Mouse (Mus musculus) liver, embryonic 14 days (tissue): ENCODE data around the gene Rd3l. TPM values are rescaled to one million over a fixed set of nuclear protein-coding genes. Genes with fewer than 3 reads are reported as not detected.

Experiments
- polyA plus RNA-seq: library from polyadenylated mRNA; depleted of rRNA; stranded (reverse); fragments of >200 nt; gene quantifications from 2 replicates; pipeline ENCODE4 v1.2.3, GENCODE M21; 2012; rRNA removed

The Rd3l gene
- not detected in 2 replicates for polyA plus RNA-seq

DNA sequence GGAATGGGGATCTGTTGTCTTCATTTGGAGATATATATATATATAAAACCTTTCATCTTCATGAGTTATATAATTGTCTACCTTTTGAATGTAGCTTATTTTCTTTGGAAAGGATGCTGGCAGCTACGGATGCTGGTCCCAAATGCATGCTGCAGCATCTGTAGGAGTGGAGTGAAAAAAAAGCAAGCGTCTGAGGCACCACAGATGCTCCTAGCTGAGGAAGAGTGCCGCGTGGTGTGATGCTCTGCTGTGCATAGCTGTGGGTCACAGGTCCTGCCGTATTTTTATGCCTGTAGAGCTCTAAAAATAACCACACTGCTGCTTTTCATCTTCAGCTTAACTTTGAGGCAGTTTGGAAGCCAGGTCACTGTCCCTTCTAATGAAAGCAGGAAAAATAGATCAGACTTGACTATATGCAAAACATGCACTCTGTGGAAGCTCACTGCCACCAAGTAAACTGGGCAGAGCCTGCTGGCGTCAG lies at the start of gene Rd3l:
Gene Rd3l, minus strand, starts transcription at position 431 of the 481 bp plus-strand sequence.

DNA sequence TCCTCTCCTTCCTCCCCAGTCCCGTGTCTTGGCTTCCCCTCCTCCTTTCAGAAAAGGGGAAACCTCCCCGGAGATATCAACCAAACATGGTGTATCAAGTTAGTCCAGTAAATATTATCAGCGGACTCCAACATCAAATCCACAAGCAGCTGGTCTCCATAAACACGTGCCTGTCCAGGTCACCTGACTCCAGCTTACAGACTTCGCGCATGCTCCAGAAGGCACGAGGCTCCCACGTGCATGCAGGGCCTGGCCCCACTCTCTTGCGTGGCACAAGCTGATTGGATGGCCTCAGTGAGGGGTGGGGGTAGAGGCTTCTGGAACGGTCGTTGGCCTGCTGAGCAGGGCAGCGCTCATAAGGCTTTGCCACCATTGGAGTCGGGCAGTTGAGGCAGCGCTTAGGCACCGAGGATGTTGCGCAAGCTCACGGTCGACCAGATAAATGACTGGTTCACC lies 9.9 kb downstream of the Rd3l start, which contains the start of gene Tdrd9:
Gene Tdrd9, plus strand, starts transcription at position 329 of the 456 bp plus-strand sequence.

DNA sequence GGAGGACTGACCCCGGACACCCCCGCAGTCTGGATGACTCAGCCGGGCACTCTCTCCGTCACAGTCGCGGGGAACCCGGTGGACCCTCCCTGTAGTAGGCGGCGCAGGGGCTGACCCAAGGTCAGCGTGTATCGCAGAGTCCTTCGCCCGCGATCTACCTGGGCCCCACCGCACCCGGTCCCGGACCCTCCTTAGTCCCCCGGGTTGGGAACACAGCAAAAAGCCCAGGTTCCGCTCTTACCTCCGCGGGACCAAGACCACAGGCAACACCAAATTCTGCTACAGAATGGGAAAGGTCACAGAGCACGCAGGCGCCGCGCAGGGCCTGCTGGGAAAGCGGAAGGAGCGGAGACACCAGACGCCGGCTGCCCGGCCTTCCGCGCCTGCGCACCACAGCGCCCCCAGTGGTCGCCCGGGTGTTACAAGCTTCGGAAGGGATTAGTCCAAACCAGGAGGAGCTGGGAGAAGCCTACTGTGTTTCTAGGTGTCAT lies 14.4 kb downstream of the Rd3l start, which contains the start of gene Atp5mpl:
Gene Atp5mpl, minus strand, starts transcription at position 295 of the 491 bp plus-strand sequence.

Other genes starting within 250 kb of the Rd3l start
- 16.7 and 18.6 TPM in 2 replicates for gene Klc1, start 222.5 kb downstream of the Rd3l start, polyA plus RNA-seq
- 10.5 and 10.7 TPM in 2 replicates for gene Xrcc3, start 167.4 kb downstream of the Rd3l start, polyA plus RNA-seq
- 35.2 and 41.7 TPM in 2 replicates for gene Zfyve21, start 167.1 kb downstream of the Rd3l start, polyA plus RNA-seq
- gene Ppp1r13b, start 73.2 kb downstream of the Rd3l start, polyA plus RNA-seq, result 2.2 and 2.8 TPM in 2 replicates
- gene Atp5mpl, start 14.3 kb downstream of the Rd3l start, polyA plus RNA-seq, result 173 and 206 TPM in 2 replicates
- gene Tdrd9, start 9.8 kb downstream of the Rd3l start, polyA plus RNA-seq, result 0.03 and 0.10 TPM in 2 replicates
- 0.05 and 0.07 TPM in 2 replicates for gene Aspg, start 125.4 kb upstream of the Rd3l start, polyA plus RNA-seq
- gene Kif26a, start 164.9 kb upstream of the Rd3l start, polyA plus RNA-seq, result 0.21 and 0.29 TPM in 2 replicates